Mouse (Mus musculus) stomach, postnatal 0 days (tissue): ENCODE data around the gene Col5a1. TPM values are rescaled to one million over a fixed set of nuclear protein-coding genes. Genes with fewer than 3 reads are reported as not detected.

Source experiments
- ATAC-seq: fragments of 200-750 bp; cut with Nextera tagmentation; 2 replicates; pipeline ENCODE4 v1.8.0; 2017; ENCODE audit not compliant: low FRiP score, low TSS enrichment
- DNase-seq: peaks from one replicate; pipeline ENCODE4 v3.0.0-alpha.2; 2016; ENCODE audit warnings: low spot score
- H3K27ac ChIP-seq: fragments of 300-500 bp; sonication (generic); replicated peaks from 2 replicates; pipeline ENCODE4 v1.5.1; 2014; ENCODE audit warnings: mild to moderate bottlenecking, control low read depth
- H3K27me3 ChIP-seq: fragments of 300-500 bp; sonication (generic); 2 replicates; pipeline ENCODE4 v1.6.1; 2014; ENCODE audit warnings: low read length; ENCODE audit not compliant: control insufficient read depth, insufficient read depth
- H3K36me3 ChIP-seq: fragments of 300-500 bp; sonication (generic); 2 replicates; pipeline ENCODE4 v1.6.1; 2014; ENCODE audit warnings: low read length, mixed read lengths; ENCODE audit not compliant: control insufficient read depth, insufficient read depth
- H3K4me1 ChIP-seq: fragments of 300-500 bp; sonication (generic); replicated peaks from 2 replicates; pipeline ENCODE4 v1.6.1; 2014; ENCODE audit warnings: antibody characterized with exemption; ENCODE audit not compliant: control insufficient read depth, insufficient read depth
- H3K4me2 ChIP-seq: fragments of 300-500 bp; sonication (generic); replicated peaks from 2 replicates; pipeline ENCODE4 v1.6.1; 2014; ENCODE audit warnings: low read depth, mild to moderate bottlenecking, control low read depth, moderate library complexity
- H3K4me3 ChIP-seq: fragments of 300-500 bp; sonication (generic); 2 replicates; pipeline ENCODE4 v1.5.1; 2014; ENCODE audit warnings: low read depth, low read length, control low read depth
- H3K9ac ChIP-seq: fragments of 300-500 bp; sonication (generic); 2 replicates; pipeline ENCODE4 v1.6.1; 2014; ENCODE audit warnings: mild to moderate bottlenecking, low read length, control low read depth, mixed read lengths
- H3K9me3 ChIP-seq: fragments of 300-500 bp; sonication (generic); 2 replicates; pipeline ENCODE4 v1.6.1; 2016; ENCODE audit warnings: low read length; ENCODE audit not compliant: control insufficient read depth
- CTCF ChIP-seq: IDR thresholded peaks from 2 replicates; pipeline ENCODE4 v1.5.1; 2016; ENCODE audit warnings: antibody characterized with exemption, low read depth, mild to moderate bottlenecking, moderate library complexity
- EP300 ChIP-seq: optimal IDR thresholded peaks from 2 replicates; pipeline ENCODE3; 2016; ENCODE audit warnings: antibody characterized with exemption
- WGBS: fragments of 180-500 bp; shearing (Covaris S2); extraction: QIAGEN DNeasy Blood & Tissue Kit; methylation state at CpG from one replicate; pipeline ENCODE4 v1.1.7; 2014; 5-methylcytosine and 5-hydroxymethylcytosine counted together
- polyA plus RNA-seq: library from polyadenylated mRNA; unstranded; fragments of >200 nt; fragmentation: Nextera tagmentation; extraction: Ambion mirVana; gene quantifications from 2 replicates; pipeline ENCODE4 v1.2.1, GENCODE M21; 2015

Gene Col5a1
- polyA plus RNA-seq, 1 experiment from 2014 or later, result 69.2 TPM

DNA sequence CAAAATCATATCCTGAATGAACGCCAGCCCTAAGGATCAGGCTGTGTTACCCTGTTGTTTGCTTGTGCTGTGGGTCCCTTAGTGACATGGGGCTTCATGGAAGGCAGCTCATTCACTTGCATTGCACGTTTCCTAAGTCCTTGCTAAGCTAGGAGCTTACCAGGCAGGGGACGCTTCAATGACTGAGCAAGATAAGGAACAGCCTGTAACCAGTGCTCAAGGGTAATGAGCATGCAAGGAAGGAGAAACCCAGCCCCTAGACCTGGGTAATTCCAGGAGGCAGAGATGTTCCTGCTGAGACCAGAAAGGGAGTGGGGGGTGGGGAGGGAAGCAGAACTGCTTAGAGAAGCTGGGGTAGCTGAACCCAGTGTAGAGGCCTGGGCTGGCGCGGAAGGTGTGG lies 107.2 kb downstream of the Col5a1 start:
- no peaks in the 10 kb centered on the region for H3K27me3 ChIP-seq
- H3K4me1 ChIP-seq, result no peaks in the 10 kb centered on the region
- H3K4me2 ChIP-seq, result no peak overlapping the region
- DNase-seq (no peak), ATAC-seq (no peak)
- H3K36me3 ChIP-seq, result peaks cover 8% of the 10 kb centered on the region
- TF ChIP-seq CTCF, result no peak
- no peak for TF ChIP-seq EP300
- H3K9ac ChIP-seq, result no peak overlapping the region
- H3K27ac ChIP-seq, result no peak overlapping the region
- H3K4me3 ChIP-seq, result no peak overlapping the region
- 72% methylated on average over 5 of the region's 5 CpGs for WGBS
- H3K9me3 ChIP-seq, result no peaks in the 10 kb centered on the region

DNA sequence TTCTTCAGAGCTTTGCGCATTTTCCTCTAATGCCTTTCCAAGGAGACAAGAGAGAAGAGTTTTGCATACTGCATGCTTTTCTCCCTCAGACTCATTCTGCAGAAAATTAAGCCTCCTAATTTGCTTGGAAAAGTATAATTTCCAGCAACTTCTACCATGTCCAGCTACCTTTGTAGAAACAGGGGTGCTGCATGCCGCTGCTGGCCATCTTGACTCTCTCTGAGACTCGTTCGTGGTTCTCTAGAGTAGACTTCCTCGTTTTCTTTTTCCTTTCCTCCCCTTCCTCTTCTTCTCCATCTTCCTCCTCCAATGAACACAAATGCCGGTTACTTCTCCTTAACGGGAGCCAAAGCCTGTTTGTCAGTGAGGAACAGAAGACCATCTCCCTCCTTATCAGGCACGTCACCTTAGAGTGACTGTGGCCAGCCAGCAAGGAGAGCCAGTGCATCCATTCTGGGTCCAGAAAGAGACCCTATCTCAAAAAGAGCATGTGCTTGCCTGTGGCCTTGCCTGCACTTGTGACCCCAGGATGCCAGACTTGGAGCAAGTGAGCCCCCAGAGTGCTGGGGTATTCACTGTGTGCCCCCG lies 113.9 kb downstream of the Col5a1 start:
- 80% methylated on average over 9 of the region's 9 CpGs for WGBS
- no peak for DNase-seq
- H3K27me3 ChIP-seq, result no peaks in the 10 kb centered on the region
- H3K9me3 ChIP-seq, result no peaks in the 10 kb centered on the region
- H3K36me3 ChIP-seq, result peaks cover 15% of the 10 kb centered on the region
- H3K4me2 ChIP-seq, result no peak overlapping the region
- TF ChIP-seq EP300 (no peak), CTCF (no peak)
- no peak overlapping the region for H3K4me3 ChIP-seq
- no peak overlapping the region for H3K9ac ChIP-seq
- no peak overlapping the region for H3K27ac ChIP-seq
- no peaks in the 10 kb centered on the region for H3K4me1 ChIP-seq
- no peak for ATAC-seq

DNA sequence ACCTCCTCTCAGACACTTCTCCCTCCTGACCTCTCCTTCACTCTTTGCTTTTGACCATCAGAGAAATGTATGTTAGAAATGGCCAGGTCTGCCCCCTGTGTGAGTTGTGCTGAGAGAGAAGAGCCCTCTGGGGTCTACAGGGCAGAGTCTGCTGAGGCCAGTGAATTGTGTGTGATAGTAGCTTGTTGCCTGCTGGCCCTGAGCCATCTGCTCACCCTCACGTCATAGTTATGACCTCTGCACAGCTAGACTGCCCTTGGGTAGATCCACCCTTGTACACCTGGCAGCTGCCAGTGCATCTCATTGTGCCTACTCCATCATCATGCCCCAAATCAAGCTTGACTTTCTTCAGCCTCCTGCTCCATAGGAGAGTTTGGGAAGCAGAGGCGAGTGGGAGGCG lies 114.4 kb downstream of the Col5a1 start:
- H3K4me1 ChIP-seq, result no peaks in the 10 kb centered on the region
- TF ChIP-seq EP300 (no peak), CTCF (no peak)
- H3K9ac ChIP-seq, result no peak overlapping the region
- ATAC-seq (no peak), DNase-seq (no peak)
- no peak overlapping the region for H3K27ac ChIP-seq
- no peak overlapping the region for H3K4me3 ChIP-seq
- 74% methylated on average over 3 of the region's 3 CpGs for WGBS
- H3K36me3 ChIP-seq, result peaks cover 19% of the 10 kb centered on the region
- H3K27me3 ChIP-seq, result no peaks in the 10 kb centered on the region
- no peak overlapping the region for H3K4me2 ChIP-seq
- no peaks in the 10 kb centered on the region for H3K9me3 ChIP-seq

DNA sequence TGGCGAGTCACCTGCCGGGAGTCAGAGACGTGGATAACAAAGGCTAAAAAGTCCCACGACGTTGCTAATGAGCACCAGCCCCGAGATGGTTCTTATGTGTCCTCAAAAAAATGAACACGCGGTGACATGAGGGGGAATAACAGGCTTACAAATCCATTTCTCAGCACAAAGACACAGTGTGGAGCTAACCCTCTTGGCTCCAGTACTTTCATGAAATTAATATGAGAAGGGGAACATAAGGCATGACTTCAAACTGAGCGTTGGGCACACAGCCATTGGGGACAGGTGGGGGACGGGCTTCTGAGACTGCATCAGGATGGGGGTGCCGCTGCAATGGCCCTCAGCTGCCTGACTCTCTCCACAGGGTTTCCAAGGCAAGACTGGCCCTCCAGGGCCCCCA lies 115.0 kb downstream of the Col5a1 start:
- Histone ChIP-seq H3K9me3 (no peaks in the 10 kb centered on the region), H3K27ac (no peak overlapping the region), H3K4me3 (no peak overlapping the region), H3K36me3 (peaks cover 21% of the 10 kb centered on the region), H3K9ac (no peak overlapping the region), H3K4me1 (no peaks in the 10 kb centered on the region), H3K4me2 (no peak overlapping the region), H3K27me3 (no peaks in the 10 kb centered on the region)
- no peak for ATAC-seq
- DNase-seq, result no peak
- 86% methylated on average over 11 of the region's 11 CpGs for WGBS
- TF ChIP-seq CTCF (no peak), EP300 (no peak)

DNA sequence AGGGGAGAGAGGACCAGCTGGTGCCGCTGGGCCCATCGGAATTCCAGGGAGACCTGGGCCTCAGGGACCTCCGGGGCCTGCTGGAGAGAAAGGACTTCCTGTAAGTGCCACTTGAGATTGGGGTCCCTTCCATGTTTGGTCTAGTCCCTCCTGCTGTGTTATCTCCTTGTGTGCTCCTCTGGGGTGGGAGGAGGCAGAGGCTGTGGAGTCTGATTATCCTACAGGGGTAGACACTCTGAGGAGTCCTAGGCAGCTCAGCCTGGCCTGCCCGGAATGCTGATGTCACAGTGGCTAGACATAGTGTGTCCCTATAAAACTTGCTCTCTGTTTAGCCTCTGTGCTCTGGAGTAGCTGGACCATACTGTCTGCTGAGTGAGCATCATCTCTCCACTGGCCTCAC lies 119.0 kb downstream of the Col5a1 start:
- no peak for DNase-seq
- Histone ChIP-seq H3K4me1 (no peaks in the 10 kb centered on the region), H3K9me3 (no peaks in the 10 kb centered on the region), H3K4me2 (no peak overlapping the region), H3K27ac (no peak overlapping the region), H3K27me3 (no peaks in the 10 kb centered on the region), H3K9ac (no peak overlapping the region), H3K36me3 (peaks cover 18% of the 10 kb centered on the region), H3K4me3 (no peak overlapping the region)
- TF ChIP-seq CTCF, result no peak
- no peak for TF ChIP-seq EP300
- ATAC-seq, result no peak
- WGBS, result 90% methylated on average over 4 of the region's 4 CpGs

DNA sequence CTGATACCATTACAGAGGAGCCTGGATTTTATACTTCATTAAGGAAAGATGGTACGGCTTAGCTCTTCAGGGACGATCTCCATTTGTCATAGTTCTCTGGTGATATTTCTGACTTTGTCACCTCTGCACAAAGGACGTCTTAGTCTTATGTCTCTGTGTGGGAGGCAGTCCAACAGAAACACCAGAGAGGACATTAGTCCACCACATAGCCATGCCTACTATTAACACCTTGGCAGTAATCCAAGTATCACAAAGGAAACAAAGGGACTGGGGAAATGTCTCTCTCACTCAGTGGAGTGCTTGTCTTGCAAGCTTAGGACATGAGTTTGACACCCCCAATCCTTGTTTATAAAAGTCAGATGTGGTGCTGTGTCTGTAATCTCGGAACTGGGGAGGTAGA lies 122.0 kb downstream of the Col5a1 start:
- DNase-seq, result no peak
- Histone ChIP-seq H3K4me2 (no peak overlapping the region), H3K36me3 (peaks cover 21% of the 10 kb centered on the region), H3K27me3 (no peaks in the 10 kb centered on the region), H3K9me3 (no peaks in the 10 kb centered on the region), H3K27ac (no peak overlapping the region), H3K9ac (no peak overlapping the region), H3K4me3 (no peak overlapping the region), H3K4me1 (no peaks in the 10 kb centered on the region)
- ATAC-seq, result no peak
- WGBS, result 40% methylated on average over 4 of the region's 4 CpGs
- TF ChIP-seq EP300 (no peak), CTCF (no peak)
